Mouse (Mus musculus): ENCODE data around the gene Zfp119b.

- TF ChIP-seq CTCF (IDR thresholded peaks at IDR 0.05; ENCODE audit: low read depth), result no peak
- TF ChIP-seq EP300 (IDR thresholded peaks at IDR 0.05; ENCODE audit: low read depth), result no peak
Measured at GRCm38 (mm10) chr17:55969966-55970891, 20.9 kb upstream of the Zfp119b start, which contains the start of gene Shd.

Measured in heart, postnatal 0 days (tissue).